Mouse (Mus musculus) hindbrain, embryonic 11.5 days (tissue): Measurements from ENCODE around the gene Mdm2. TPM values are rescaled to one million over a fixed set of nuclear protein-coding genes. Genes with fewer than 3 reads are reported as not detected.
A peak's percentile ranks its signal among the peaks of the same experiment; 100 is the strongest.
"Not testable (repeated sequence)": the region's sequence is repeated elsewhere in the genome, so short reads cannot be mapped to it uniquely, and the experiment has no call there.

ENCODE experiments used
- ATAC-seq: fragments of 200-750 bp; cut with Nextera tagmentation; 2 replicates; pipeline ENCODE4 v1.8.0; 2017; ENCODE audit warnings: mild to moderate bottlenecking, moderate TSS enrichment, moderate library complexity; ENCODE audit not compliant: low FRiP score
- DNase-seq: peaks from one replicate; pipeline ENCODE4 v3.0.0-alpha.2; 2015; ENCODE audit warnings: low spot score
- H3K27ac ChIP-seq: fragments of 300-500 bp; sonication (generic); 2 replicates; pipeline ENCODE4 v1.5.1; 2014; ENCODE audit warnings: mild to moderate bottlenecking, low read depth, low read length
- H3K27me3 ChIP-seq: fragments of 300-500 bp; sonication (generic); 2 replicates; pipeline ENCODE4 v1.6.1; 2014; ENCODE audit warnings: mild to moderate bottlenecking, low read length, moderate library complexity, mixed read lengths; ENCODE audit not compliant: control insufficient read depth, insufficient read depth
- H3K36me3 ChIP-seq: fragments of 300-500 bp; sonication (generic); 2 replicates; pipeline ENCODE4 v1.6.1; 2014; ENCODE audit warnings: mild to moderate bottlenecking, low read length, moderate library complexity, mixed read lengths; ENCODE audit not compliant: control insufficient read depth, insufficient read depth
- H3K4me1 ChIP-seq: fragments of 300-500 bp; sonication (generic); replicated peaks from 2 replicates; pipeline ENCODE4 v1.6.1; 2014; ENCODE audit warnings: low read length, mixed read lengths; ENCODE audit not compliant: control insufficient read depth, insufficient read depth
- H3K4me2 ChIP-seq: fragments of 300-500 bp; sonication (generic); replicated peaks from 2 replicates; pipeline ENCODE4 v1.6.1; 2014; ENCODE audit warnings: mild to moderate bottlenecking, low read depth, low read length
- H3K4me3 ChIP-seq: fragments of 300-500 bp; sonication (generic); 2 replicates; pipeline ENCODE4 v1.5.1; 2014; ENCODE audit warnings: low read depth, low read length
- H3K9ac ChIP-seq: fragments of 300-500 bp; sonication (generic); 2 replicates; pipeline ENCODE4 v1.6.1; 2014; ENCODE audit warnings: low read depth, low read length
- H3K9me3 ChIP-seq: fragments of 300-500 bp; sonication (generic); 2 replicates; pipeline ENCODE4 v1.6.1; 2016; ENCODE audit warnings: low read length; ENCODE audit not compliant: control insufficient read depth
- WGBS: fragments of 180-500 bp; shearing (Covaris S2); extraction: QIAGEN DNeasy Blood & Tissue Kit; methylation state at CpG from one replicate; pipeline ENCODE4 v1.1.7; 2014; 5-methylcytosine and 5-hydroxymethylcytosine counted together
- polyA plus RNA-seq: library from polyadenylated mRNA; unstranded; fragments of >200 nt; fragmentation: Nextera tagmentation; extraction: Ambion mirVana; gene quantifications from 2 replicates; pipeline ENCODE4 v1.2.1, GENCODE M21; 2014

The Mdm2 gene
- 76.6 and 87.8 TPM in 2 replicates for polyA plus RNA-seq

DNA sequence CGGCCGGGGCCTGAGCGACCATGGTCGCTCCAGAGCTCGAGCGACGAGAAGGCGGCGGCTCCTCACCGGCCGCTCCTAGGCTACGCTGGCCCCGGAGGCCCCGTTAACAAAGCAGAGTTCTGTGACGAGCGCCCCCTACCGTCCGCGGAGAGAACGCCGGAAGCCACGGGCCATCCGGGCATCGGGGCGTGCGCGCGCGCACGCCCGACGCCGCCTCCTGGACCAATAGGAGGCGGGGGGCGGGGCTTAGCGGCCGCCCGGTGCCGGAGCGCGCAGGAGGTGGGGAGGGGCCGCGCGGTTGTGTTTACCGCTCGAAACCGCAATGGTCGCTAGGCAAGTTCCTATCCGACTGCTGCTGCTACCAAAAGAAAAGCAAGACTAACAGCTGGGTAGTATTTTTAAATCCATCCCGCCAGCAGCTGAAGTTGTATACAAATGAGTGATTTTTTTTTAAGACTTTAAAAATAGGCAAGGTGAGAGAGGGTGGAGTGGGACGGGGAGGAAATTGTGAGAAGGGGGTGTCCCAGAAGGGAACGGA lies at the start of gene Mdm2:
TSS of gene Mdm2 (minus strand) at position 155 of the 538 bp plus-strand sequence.
- Histone ChIP-seq H3K4me3 (peak within 1 kb of the TSS; percentile 89), H3K36me3 (no peaks in the 10 kb centered on the region), H3K9ac (peak within 1 kb of the TSS; percentile 99), H3K4me2 (peak within 1 kb of the TSS; percentile 72), H3K4me1 (0 out of 2 replicates have a peak, but pooled peaks cover 6% of the 10 kb centered on the region), H3K9me3 (no peaks in the 10 kb centered on the region), H3K27ac (peak within 1 kb of the TSS; percentile 98), H3K27me3 (no peaks in the 10 kb centered on the region)
- DNase-seq (peak; percentile 99), ATAC-seq (peak; percentile 94)
- 1% methylated on average over 52 of the region's 52 CpGs for WGBS

DNA sequence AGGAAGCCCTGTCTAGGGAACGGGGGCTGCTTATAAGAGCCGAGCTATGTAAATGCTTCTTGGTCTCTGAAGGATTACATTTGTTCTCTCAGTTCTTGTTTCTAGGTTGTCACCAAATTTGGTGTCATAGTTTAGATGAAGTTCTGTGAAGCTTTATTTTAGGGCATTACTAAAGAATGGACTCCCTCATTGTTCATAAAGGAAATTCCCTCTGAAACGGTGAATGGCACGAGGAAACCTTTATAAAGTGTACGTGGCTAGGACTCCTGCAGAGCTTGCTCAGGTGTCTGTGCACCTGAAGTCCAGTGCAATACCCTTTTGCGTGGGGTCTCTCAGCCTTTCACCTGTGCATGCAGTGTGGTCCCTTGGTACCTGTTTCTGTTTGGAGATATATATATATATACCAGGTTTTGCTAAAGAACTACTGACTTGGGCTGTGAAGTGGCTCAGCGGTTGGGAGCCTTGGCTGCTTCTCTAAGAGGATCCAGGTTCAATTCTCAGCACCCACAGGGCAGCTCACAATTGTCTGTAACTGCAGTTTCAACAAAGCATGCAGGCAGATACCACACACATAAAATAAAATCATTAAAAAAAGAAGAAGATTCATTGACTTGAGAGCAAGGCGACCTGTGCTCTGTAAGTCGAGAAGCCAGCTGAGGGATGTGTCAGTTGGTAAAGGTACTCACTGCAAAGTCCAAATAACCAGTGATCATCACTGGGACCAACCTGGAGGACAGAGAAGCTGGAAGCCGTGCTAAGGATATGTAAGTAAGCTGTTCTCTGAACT lies 49.5 kb upstream of the Mdm2 start:
- ATAC-seq = no peak
- H3K9me3 ChIP-seq = no peaks in the 10 kb centered on the region
- no peak overlapping the region for H3K9ac ChIP-seq
- H3K4me3 ChIP-seq = no peak overlapping the region
- DNase-seq = no peak
- H3K27me3 ChIP-seq = no peaks in the 10 kb centered on the region
- 94% methylated on average over 10 of the region's 10 CpGs for WGBS
- no peaks in the 10 kb centered on the region for H3K4me1 ChIP-seq
- H3K27ac ChIP-seq = no peak overlapping the region
- H3K4me2 ChIP-seq = no peak overlapping the region
- peaks cover 23% of the 10 kb centered on the region for H3K36me3 ChIP-seq

DNA sequence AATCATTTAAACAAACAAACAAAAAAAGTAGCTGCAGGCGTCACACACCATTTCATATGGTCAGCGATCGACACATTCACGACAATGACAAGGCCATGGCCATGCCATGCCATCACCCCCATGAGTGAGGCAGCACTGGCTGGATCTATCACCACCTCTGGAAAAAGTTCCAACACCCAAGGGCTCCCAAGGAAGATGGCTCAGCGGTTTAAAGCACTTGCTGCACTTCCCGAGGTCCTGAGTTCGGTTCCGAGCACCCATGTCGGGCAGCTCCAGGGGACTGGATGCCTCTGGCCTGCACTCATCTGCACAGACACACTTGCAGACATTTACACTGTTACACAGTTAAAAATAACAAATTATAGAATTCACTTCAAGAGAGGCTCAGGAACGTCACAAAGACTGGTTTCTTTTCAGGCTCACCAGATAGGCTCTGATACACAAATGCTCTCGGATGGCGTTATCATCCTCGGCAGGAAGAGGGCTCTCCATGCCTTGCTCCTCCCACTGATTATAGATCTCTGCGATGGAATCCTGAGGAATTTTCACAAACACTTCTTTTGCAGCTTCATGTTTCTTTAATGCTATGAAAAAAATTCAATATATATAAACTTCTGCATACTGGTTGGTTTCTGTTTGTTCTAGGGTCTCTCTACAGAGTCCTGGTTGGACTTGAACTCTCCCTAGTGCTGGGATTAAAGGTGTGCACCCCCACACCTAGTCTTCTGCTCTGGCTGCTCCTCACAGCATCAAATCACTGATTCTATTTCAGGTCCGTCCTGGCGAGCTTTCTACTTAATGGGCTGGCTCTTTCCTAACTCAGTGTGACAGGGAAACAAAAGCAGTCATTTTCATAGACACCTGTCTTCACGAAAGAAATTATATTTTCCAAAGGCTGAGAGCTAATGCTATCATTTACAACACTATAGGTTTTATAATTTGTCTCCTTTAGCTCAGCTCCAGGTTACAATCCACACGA lies 48.5 kb upstream of the Mdm2 start:
- ATAC-seq (no peak), DNase-seq (no peak)
- Histone ChIP-seq H3K27ac (no peak overlapping the region), H3K36me3 (peaks cover 26% of the 10 kb centered on the region), H3K9ac (no peak overlapping the region), H3K4me1 (no peaks in the 10 kb centered on the region), H3K9me3 (no peaks in the 10 kb centered on the region), H3K4me2 (no peak overlapping the region), H3K27me3 (no peaks in the 10 kb centered on the region), H3K4me3 (no peak overlapping the region)
- WGBS = 92% methylated on average over 18 of the region's 18 CpGs

DNA sequence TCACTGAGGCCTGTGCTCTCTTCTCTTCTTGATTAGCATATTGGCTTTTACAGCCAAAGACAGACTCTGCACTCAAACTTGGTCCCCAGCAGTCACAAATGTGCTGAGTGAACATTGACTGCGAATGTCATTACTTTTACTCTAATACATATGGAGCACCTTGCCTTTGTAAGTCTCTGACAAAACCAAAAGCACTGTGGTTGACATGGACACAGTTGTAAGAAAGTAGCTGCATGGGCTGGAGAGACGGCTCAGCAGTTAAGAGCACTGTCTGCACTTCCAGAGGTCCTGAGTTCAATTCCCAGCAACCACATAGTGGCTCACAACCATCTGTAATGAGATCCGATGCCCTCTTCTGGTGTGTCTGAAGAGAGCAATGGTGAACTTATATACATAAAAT lies 47.8 kb upstream of the Mdm2 start:
- H3K4me1 ChIP-seq, H3K27ac ChIP-seq, H3K4me2 ChIP-seq, H3K9ac ChIP-seq, DNase-seq, ATAC-seq, H3K27me3 ChIP-seq, H3K9me3 ChIP-seq, H3K4me3 ChIP-seq: not testable (repeated sequence)
- 96% methylated on average over 3 of the region's 3 CpGs for WGBS
- peaks cover 26% of the 10 kb centered on the region for H3K36me3 ChIP-seq

DNA sequence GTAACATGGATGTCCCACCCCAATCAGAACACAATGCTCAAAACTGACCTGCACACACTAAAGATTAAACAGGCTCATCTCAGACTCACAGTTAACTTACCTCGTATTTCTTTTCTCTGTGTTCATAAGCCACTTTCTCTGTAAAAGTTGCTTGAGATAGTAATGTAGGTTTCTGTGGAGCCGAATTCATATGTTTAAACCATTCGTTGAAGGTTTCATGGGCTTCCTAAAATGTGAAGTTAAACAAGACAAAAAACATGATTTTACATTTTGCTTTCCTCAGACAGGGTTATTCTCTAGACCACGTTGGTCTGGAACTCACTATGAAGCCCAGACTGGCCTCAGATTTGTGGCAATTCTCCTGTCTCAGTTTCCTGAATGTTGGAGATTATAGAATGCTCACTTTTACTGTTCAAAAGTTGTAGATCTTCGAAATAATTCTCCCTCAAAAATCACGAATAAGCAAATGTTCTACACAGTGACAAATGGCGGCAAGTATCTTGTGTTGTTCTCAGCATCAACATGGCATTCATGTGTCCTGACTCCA lies 47.3 kb upstream of the Mdm2 start:
- ATAC-seq (no peak), DNase-seq (no peak)
- H3K27me3 ChIP-seq = no peaks in the 10 kb centered on the region
- H3K4me1 ChIP-seq = no peaks in the 10 kb centered on the region
- 93% methylated on average over 7 of the region's 7 CpGs for WGBS
- H3K4me2 ChIP-seq = no peak overlapping the region
- no peaks in the 10 kb centered on the region for H3K9me3 ChIP-seq
- no peak overlapping the region for H3K27ac ChIP-seq
- no peak overlapping the region for H3K4me3 ChIP-seq
- H3K36me3 ChIP-seq = peaks cover 26% of the 10 kb centered on the region
- no peak overlapping the region for H3K9ac ChIP-seq

DNA sequence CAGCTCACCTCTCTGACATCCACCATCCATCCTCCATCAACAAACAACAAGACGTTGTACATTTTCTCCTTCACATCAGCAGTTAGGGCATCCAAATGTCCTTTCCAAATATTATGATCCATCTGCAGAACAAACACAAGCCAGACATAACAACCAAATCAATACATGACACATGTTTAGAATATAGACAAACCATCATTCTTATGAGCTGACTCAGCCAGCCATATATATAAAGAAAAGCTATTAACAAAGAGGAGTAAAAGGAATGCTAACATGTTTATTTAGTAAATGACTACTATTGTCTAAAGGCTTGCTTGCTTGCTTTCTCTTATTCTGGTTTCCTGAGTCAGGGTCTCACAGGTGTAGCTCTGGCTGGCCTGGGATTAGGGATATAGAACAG lies 46.7 kb upstream of the Mdm2 start:
- Histone ChIP-seq H3K9ac (no peak overlapping the region), H3K36me3 (peaks cover 26% of the 10 kb centered on the region), H3K27ac (no peak overlapping the region), H3K27me3 (no peaks in the 10 kb centered on the region), H3K4me2 (no peak overlapping the region), H3K9me3 (no peaks in the 10 kb centered on the region), H3K4me1 (no peaks in the 10 kb centered on the region), H3K4me3 (no peak overlapping the region)
- 100% methylated on average over 1 of the region's 1 CpGs for WGBS
- DNase-seq (no peak), ATAC-seq (no peak)

DNA sequence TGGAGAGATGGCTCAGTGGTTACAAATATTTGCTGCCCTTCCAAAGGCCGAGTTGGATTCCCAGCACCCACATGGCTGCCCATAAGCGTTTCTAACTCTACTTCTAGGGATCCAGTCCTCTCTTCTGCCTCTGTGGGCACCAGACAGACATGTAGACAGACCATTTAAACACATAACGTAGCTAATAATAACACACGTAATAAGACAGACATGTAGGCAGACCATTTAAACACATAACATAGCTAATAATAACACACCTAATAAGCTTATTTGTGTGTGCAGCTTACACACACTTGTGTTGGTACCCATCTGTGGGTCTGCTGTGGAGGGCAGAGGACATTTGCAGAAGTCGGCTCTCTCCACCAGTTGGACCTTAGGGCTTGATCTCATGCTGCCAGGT lies 46.2 kb upstream of the Mdm2 start:
- ATAC-seq (no peak), DNase-seq (no peak)
- Histone ChIP-seq H3K4me2 (no peak overlapping the region), H3K4me1 (no peaks in the 10 kb centered on the region), H3K9ac (no peak overlapping the region), H3K9me3 (no peaks in the 10 kb centered on the region), H3K36me3 (peaks cover 26% of the 10 kb centered on the region), H3K27ac (no peak overlapping the region), H3K27me3 (no peaks in the 10 kb centered on the region), H3K4me3 (no peak overlapping the region)
- WGBS = 97% methylated on average over 5 of the region's 5 CpGs

DNA sequence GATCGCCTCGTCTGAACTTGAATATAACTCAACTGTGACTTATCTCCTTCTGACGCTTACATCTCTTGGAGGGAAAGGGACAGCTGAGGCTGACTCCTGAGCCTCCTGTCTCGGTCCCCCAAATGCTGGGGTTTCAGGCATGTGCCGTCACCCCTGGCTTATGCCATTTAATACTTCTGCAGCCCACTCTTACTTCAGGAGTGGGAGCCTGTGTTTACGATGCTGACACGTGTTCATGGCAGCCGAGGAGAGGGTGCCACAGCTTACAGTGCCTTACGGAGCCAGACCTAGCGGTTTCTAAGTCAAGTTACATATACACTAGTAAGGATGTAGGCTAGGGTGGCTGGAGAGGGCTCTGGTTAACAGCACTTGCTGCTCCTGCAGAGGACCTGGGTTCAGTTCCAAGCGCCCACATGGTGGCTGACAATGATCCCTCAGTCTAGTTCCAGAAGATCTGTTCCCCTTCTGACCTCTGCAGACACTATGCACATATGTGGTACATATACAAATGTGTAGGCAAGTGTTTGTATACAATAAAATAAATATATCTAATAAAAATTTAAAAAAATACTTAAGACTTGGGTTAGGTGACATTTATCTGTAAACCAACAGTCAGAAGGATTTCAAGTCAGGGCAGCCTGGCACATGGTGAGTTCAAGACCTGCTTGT lies 45.4 kb upstream of the Mdm2 start:
- no peak for DNase-seq
- H3K4me2 ChIP-seq = no peak overlapping the region
- no peak overlapping the region for H3K9ac ChIP-seq
- no peaks in the 10 kb centered on the region for H3K9me3 ChIP-seq
- no peaks in the 10 kb centered on the region for H3K4me1 ChIP-seq
- H3K27ac ChIP-seq = no peak overlapping the region
- peaks cover 22% of the 10 kb centered on the region for H3K36me3 ChIP-seq
- ATAC-seq = no peak
- H3K4me3 ChIP-seq = no peak overlapping the region
- no peaks in the 10 kb centered on the region for H3K27me3 ChIP-seq
- 95% methylated on average over 11 of the region's 11 CpGs for WGBS
